Mouse (Mus musculus) liver, postnatal 0 days (tissue): ENCODE measurements around the gene Psmb9. TPM values are rescaled to one million over a fixed set of nuclear protein-coding genes. Genes with fewer than 3 reads are reported as not detected.

Experiments used
- ATAC-seq: fragments of 200-750 bp; cut with Nextera tagmentation; 2 replicates; pipeline ENCODE4 v1.8.0; 2017; ENCODE audit warnings: mild to moderate bottlenecking, moderate library complexity
- DNase-seq: peaks from one replicate; pipeline ENCODE4 v3.0.0-alpha.2; 2016
- H3K27ac ChIP-seq: fragments of 300-500 bp; sonication (generic); 2 replicates; pipeline ENCODE4 v1.5.1; 2014; ENCODE audit warnings: antibody characterized with exemption, moderate library complexity, mild to moderate bottlenecking, low read depth
- H3K27me3 ChIP-seq: fragments of 300-500 bp; sonication (generic); 2 replicates; pipeline ENCODE4 v1.6.1; 2014; ENCODE audit warnings: low read length, control low read depth, mixed read lengths; ENCODE audit not compliant: insufficient read depth
- H3K36me3 ChIP-seq: fragments of 300-500 bp; sonication (generic); replicated peaks from 2 replicates; pipeline ENCODE4 v1.6.1; 2014; ENCODE audit warnings: mild to moderate bottlenecking, control low read depth, low read length, moderate library complexity, mixed read lengths; ENCODE audit not compliant: insufficient read depth
- H3K4me1 ChIP-seq: fragments of 300-500 bp; sonication (generic); 2 replicates; pipeline ENCODE4 v1.6.1; 2014; ENCODE audit warnings: antibody characterized with exemption, mild to moderate bottlenecking, control low read depth; ENCODE audit not compliant: insufficient read depth
- H3K4me2 ChIP-seq: fragments of 300-500 bp; sonication (generic); 2 replicates; pipeline ENCODE4 v1.6.1; 2014; ENCODE audit warnings: low read depth, mild to moderate bottlenecking, low read length, moderate library complexity, mixed read lengths
- H3K4me3 ChIP-seq: fragments of 300-500 bp; sonication (generic); 2 replicates; pipeline ENCODE4 v1.5.1; 2014; ENCODE audit warnings: low read depth, low read length
- H3K9ac ChIP-seq: fragments of 300-500 bp; sonication (generic); replicated peaks from 2 replicates; pipeline ENCODE4 v1.6.1; 2014; ENCODE audit warnings: mild to moderate bottlenecking, moderate library complexity
- H3K9me3 ChIP-seq: fragments of 300-500 bp; sonication (generic); 2 replicates; pipeline ENCODE4 v1.6.1; 2016; ENCODE audit warnings: mild to moderate bottlenecking, control low read depth, low read length, mixed read lengths
- CTCF ChIP-seq: sonication (generic); IDR thresholded peaks from 2 replicates; pipeline ENCODE4 v1.5.1; 2016; ENCODE audit warnings: antibody characterized with exemption, low read depth
- EP300 ChIP-seq: IDR thresholded peaks from 2 replicates; pipeline ENCODE4 v1.6.1; 2016; ENCODE audit warnings: antibody characterized with exemption, low read depth, mild to moderate bottlenecking
- WGBS: fragments of 180-500 bp; shearing (Covaris S2); extraction: QIAGEN DNeasy Blood & Tissue Kit; methylation state at CpG from one replicate; pipeline ENCODE4 v1.1.7; 2014; ENCODE audit not compliant: insufficient replicate concordance; 5-methylcytosine and 5-hydroxymethylcytosine counted together
- polyA plus RNA-seq: library from polyadenylated mRNA; unstranded; fragments of >200 nt; fragmentation: Nextera tagmentation; extraction: Ambion mirVana; gene quantifications from 2 replicates; pipeline ENCODE4 v1.2.1, GENCODE M21; 2015

The Psmb9 gene
- polyA plus RNA-seq, 1 experiment from 2014 or later, result 20.4 TPM

DNA sequence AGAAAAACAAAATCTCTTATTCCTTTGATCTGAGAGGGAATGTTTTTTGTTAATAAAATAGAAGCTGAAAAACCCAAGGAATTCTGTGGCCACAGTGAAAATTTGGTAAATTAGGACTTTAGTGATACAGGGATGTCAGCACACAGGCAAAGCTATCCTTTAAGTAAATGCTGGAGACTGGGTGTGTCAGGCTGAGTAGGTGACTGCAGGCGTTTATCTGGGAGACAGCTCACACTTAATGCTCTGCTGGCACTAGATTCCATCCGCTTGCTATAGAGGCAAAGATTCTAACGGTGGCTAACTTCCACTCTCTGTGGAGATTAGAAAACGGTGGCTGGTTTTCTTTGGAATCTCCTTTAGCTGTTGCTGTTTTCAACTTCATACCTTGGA is 17.1 kb downstream of the Psmb9 start:
- TF ChIP-seq CTCF, result no peak
- no peak for TF ChIP-seq EP300
- Histone ChIP-seq H3K9me3 (no peaks in the 10 kb centered on the region), H3K4me3 (no peak overlapping the region), H3K9ac (no peak overlapping the region), H3K4me1 (peaks cover 3% of the 10 kb centered on the region), H3K4me2 (peak overlapping the region; percentile 68; the same call in 1 of the 2 replicates), H3K36me3 (no peaks in the 10 kb centered on the region), H3K27ac (no peak overlapping the region), H3K27me3 (no peaks in the 10 kb centered on the region)
- WGBS, result 8% methylated on average over 4 of the region's 4 CpGs
- DNase-seq, result no peak
- ATAC-seq, result peak; percentile 35

DNA sequence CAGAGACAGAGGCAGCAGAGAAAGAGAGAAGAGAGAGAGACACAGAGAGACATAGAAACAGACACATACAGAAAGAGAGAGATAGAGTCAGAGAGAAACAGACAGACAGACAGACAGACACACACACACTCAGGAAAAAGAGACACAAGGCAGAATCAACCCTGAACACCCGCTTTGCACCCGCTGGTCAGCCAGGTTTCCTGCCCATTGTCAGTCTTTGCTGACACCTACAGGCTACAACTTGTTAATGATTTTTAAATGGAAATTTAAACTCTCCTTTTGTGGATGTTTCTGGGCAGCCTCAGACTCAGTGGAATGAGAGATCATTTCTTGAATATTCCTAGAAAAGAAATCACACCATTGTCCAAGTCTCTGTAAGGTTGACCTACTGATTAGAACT is 18.3 kb downstream of the Psmb9 start:
- H3K36me3 ChIP-seq, result no peaks in the 10 kb centered on the region
- no peak overlapping the region for H3K27ac ChIP-seq
- no peak overlapping the region for H3K9ac ChIP-seq
- no peaks in the 10 kb centered on the region for H3K27me3 ChIP-seq
- no peak for TF ChIP-seq EP300
- peak; percentile 79 for TF ChIP-seq CTCF
- DNase-seq (peak; percentile 54), ATAC-seq (no peak)
- WGBS, result 2% methylated on average over 2 of the region's 2 CpGs
- H3K4me2 ChIP-seq, result no peak overlapping the region
- H3K4me3 ChIP-seq, result no peak overlapping the region
- H3K9me3 ChIP-seq, result no peaks in the 10 kb centered on the region
- peaks cover 3% of the 10 kb centered on the region for H3K4me1 ChIP-seq

DNA sequence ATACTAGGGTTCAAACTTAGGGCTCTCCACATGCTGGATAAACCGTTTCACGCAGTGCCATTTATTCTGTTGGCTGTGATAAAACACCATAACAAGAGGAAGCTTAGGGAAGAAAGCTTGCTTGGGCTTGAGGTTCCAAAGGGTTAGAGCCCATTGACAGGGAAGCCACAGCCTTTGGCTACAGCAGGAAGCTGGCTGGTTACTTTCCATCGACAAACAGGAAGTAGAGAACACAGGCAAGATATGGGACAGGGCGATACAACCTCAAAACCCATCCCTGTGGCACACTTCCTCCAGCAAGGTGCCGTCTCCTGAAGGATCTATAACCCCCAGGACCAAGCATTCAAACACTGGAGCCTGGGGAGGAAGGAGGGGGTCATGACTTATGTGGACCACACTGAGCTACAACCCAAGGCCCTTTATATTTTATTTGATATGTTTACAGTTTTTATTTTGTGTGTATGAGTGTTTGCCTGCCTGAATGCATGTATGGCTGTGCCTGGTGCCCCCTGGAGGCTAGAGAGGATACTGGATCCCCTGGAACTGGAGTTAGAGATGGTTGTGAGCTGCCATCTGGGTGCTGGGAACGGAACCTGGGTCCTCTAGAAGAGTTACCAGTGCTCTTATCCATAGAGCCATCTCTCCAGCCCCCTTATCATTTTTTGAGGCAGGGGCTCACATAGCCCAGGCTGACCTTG is 22.4 kb downstream of the Psmb9 start:
- no peak overlapping the region for H3K9ac ChIP-seq
- no peak; the same call in 1 of the 2 replicates for ATAC-seq
- H3K4me3 ChIP-seq, result no peak overlapping the region
- no peak overlapping the region for H3K4me2 ChIP-seq
- H3K27ac ChIP-seq, result no peak overlapping the region
- peak; percentile 24 for DNase-seq
- H3K27me3 ChIP-seq, result no peaks in the 10 kb centered on the region
- no peaks in the 10 kb centered on the region for H3K9me3 ChIP-seq
- H3K36me3 ChIP-seq, result no peaks in the 10 kb centered on the region
- no peaks in the 10 kb centered on the region for H3K4me1 ChIP-seq
- 42% methylated on average over 6 of the region's 6 CpGs for WGBS
- TF ChIP-seq CTCF (peak; percentile 50), EP300 (no peak)

DNA sequence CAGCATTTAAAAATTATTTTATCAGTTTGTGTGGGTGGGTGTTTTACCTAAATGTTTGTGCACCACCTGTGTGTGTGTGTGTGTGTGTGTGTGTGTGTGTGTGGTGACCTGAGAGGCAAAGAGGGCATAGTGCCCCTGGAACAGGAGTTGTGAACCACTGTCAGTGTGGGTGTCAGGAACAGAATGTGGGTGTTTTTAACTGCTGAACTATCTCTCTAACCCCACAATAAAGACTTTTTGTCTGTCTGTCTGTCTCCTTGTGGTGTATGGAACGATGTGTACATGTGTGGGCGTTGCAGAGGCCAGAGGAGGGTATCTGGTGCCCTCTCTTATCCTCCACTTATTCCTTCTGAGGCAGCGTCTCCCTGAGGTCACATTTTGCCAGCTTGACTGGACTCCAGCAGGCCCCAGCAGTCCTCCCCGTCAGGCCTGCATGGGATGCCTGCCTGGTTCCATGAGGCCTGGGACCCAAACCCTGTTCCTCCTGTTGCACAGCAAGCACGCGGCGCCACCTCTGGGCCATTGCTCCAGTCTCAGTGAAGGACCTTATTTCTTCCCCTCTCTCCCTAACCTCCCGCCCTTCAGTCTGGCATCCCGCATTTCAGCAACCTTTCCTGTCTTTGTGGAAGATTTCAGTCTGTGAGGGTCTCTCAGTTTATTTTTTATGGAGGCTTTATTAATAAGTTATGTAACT is 23.2 kb downstream of the Psmb9 start:
- Histone ChIP-seq H3K4me2 (no peak overlapping the region), H3K9ac (no peak overlapping the region), H3K4me1 (no peaks in the 10 kb centered on the region), H3K27me3 (no peaks in the 10 kb centered on the region), H3K9me3 (no peaks in the 10 kb centered on the region), H3K4me3 (no peak overlapping the region), H3K36me3 (no peaks in the 10 kb centered on the region), H3K27ac (no peak overlapping the region)
- ATAC-seq (no peak), DNase-seq (peak; percentile 24)
- 42% methylated on average over 9 of the region's 9 CpGs for WGBS
- TF ChIP-seq EP300 (no peak), CTCF (peak; percentile 52)

DNA sequence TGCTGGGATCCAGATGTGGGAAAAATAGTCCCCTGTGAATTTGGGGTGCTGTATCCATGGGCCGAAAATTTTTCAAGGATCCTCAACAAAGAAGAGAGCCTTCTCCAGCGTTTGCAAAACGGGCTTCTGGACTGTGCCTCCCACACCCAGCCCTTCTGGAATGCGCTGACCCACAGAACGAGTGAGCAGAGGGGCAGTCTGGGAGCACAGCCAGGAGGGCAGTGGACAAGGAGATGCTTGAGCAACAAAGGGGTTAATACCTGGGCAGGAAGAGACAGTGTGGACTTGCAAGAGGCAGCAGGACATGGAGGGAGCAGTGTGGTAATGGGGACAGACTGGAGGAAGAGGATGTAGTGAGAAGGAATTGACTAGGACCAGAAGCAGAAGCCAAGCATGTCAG is 32.0 kb downstream of the Psmb9 start:
- TF ChIP-seq EP300 (no peak), CTCF (no peak)

DNA sequence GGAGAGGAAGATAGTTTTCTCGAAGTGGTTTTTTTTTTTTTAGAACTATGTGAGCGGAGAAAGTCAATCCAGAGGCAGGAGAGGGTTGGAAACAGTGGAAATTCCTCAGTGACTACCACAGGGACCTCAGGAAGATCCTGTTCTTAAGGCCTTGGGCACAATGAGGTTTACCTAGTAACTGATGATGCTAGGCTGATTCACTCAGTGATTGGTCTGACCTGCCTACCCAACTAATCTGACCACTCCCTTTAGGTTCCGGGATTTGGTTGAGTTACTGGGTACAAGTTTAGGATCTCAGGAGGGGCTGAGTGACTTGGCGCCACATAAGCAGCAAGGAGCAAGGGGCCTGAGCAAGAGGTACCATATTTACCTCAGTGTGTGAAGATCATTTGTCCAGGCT is 34.6 kb downstream of the Psmb9 start, which contains the start of gene H2-DMb1:
Gene H2-DMb1 (plus strand): TSS at position 150 of the 400 bp plus-strand sequence.
- no peaks in the 10 kb centered on the region for H3K9me3 ChIP-seq
- DNase-seq (no peak), ATAC-seq (peak; percentile 59)
- no peak within 1 kb of the TSS for H3K27ac ChIP-seq
- no peak within 1 kb of the TSS for H3K4me2 ChIP-seq
- TF ChIP-seq EP300 (no peak), CTCF (no peak)
- H3K36me3 ChIP-seq, result no peaks in the 10 kb centered on the region
- H3K4me3 ChIP-seq, result no peak within 1 kb of the TSS
- no peaks in the 10 kb centered on the region for H3K27me3 ChIP-seq
- no peaks in the 10 kb centered on the region for H3K4me1 ChIP-seq
- 45% methylated on average over 4 of the region's 4 CpGs for WGBS
- no peak within 1 kb of the TSS for H3K9ac ChIP-seq

More for the DNA sequence above, 32.0 kb downstream of the Psmb9 start:
- Histone ChIP-seq H3K4me2 (no peak overlapping the region), H3K4me1 (no peaks in the 10 kb centered on the region), H3K4me3 (no peak overlapping the region), H3K27me3 (no peaks in the 10 kb centered on the region), H3K9me3 (no peaks in the 10 kb centered on the region), H3K9ac (no peak overlapping the region), H3K27ac (no peak overlapping the region), H3K36me3 (no peaks in the 10 kb centered on the region)
- DNase-seq (no peak), ATAC-seq (no peak)
- 65% methylated on average over 5 of the region's 5 CpGs for WGBS
